Mouse (Mus musculus) neural tube, embryonic 15.5 days (tissue): ENCODE results near the gene Wdr64. TPM values are rescaled to one million over a fixed set of nuclear protein-coding genes. Genes with fewer than 3 reads are reported as not detected.
A peak's percentile ranks its signal among the peaks of the same experiment; 100 is the strongest.

Experiments used
- ATAC-seq: fragments of 200-750 bp; cut with Nextera tagmentation; 2 replicates; pipeline ENCODE4 v1.8.0; 2017; ENCODE audit warnings: mild to moderate bottlenecking, moderate TSS enrichment, moderate library complexity; ENCODE audit not compliant: low FRiP score
- H3K27ac ChIP-seq: fragments of 300-500 bp; sonication (generic); replicated peaks from 2 replicates; pipeline ENCODE4 v1.5.1; 2015; ENCODE audit warnings: mild to moderate bottlenecking, inconsistent platforms
- H3K27me3 ChIP-seq: fragments of 300-500 bp; sonication (generic); replicated peaks from 2 replicates; pipeline ENCODE4 v1.6.1; 2015; ENCODE audit warnings: inconsistent platforms
- H3K36me3 ChIP-seq: fragments of 300-500 bp; sonication (generic); 2 replicates; pipeline ENCODE4 v1.6.1; 2015; ENCODE audit warnings: inconsistent platforms
- H3K4me1 ChIP-seq: fragments of 300-500 bp; sonication (generic); 2 replicates; pipeline ENCODE4 v1.6.1; 2015; ENCODE audit warnings: inconsistent platforms
- H3K4me2 ChIP-seq: fragments of 300-500 bp; sonication (generic); 2 replicates; pipeline ENCODE4 v1.6.1; 2015; ENCODE audit warnings: inconsistent platforms, mild to moderate bottlenecking, moderate library complexity
- H3K4me3 ChIP-seq: fragments of 300-500 bp; sonication (generic); replicated peaks from 2 replicates; pipeline ENCODE4 v1.5.1; 2015; ENCODE audit warnings: mild to moderate bottlenecking, inconsistent platforms
- H3K9ac ChIP-seq: fragments of 300-500 bp; sonication (generic); replicated peaks from 2 replicates; pipeline ENCODE4 v1.6.1; 2015; ENCODE audit warnings: mild to moderate bottlenecking, inconsistent platforms
- H3K9me3 ChIP-seq: fragments of 300-500 bp; sonication (generic); replicated peaks from 2 replicates; pipeline ENCODE4 v1.6.1; 2016; ENCODE audit warnings: inconsistent platforms
- WGBS: fragments of 180-500 bp; shearing (Covaris S2); methylation state at CpG from one replicate; pipeline ENCODE4 v1.1.7; 2015; ENCODE audit warnings: mixed read lengths; 5-methylcytosine and 5-hydroxymethylcytosine counted together
- polyA plus RNA-seq: library from polyadenylated mRNA; unstranded; fragments of >200 nt; fragmentation: Nextera tagmentation; extraction: Ambion mirVana; gene quantifications from 2 replicates; pipeline ENCODE4 v1.2.1, GENCODE M21; 2015

The Wdr64 gene
- polyA plus RNA-seq: not detected in 2 replicates

GRCm38 (mm10) chr1:175698293-175698692 lies at the start of gene Wdr64:
TSS of gene Wdr64 (plus strand) at chr1:175698593.
- H3K4me2 ChIP-seq: no peak within 1 kb of the TSS
- no peaks in the 10 kb centered on the region for H3K4me1 ChIP-seq
- 86% methylated on average over 1 of the region's 1 CpGs for WGBS
- H3K27me3 ChIP-seq: no peaks in the 10 kb centered on the region
- ATAC-seq: no peak
- H3K9ac ChIP-seq: no peak within 1 kb of the TSS
- no peaks in the 10 kb centered on the region for H3K9me3 ChIP-seq
- no peak within 1 kb of the TSS for H3K27ac ChIP-seq
- H3K4me3 ChIP-seq: no peak within 1 kb of the TSS
- no peaks in the 10 kb centered on the region for H3K36me3 ChIP-seq

DNA sequence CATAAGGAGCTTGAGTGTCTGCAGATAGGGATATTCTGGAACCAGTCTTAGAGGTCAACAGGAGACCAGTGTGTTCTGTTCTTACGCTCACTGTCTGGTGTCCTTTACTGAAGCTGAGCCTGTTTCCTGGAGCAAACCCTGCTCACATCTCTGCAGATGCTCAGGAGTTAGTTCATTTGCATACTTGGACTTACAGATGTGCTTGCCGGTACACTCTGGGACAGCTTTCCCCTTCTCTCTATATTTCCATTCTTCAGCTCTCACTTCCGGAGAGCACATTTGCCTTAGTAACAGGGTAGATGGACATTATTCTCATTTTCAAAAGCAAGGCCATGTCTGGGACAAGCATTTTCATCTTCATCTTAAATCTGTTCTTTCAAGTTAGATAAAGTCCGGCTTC lies 49.8 kb upstream of the Wdr64 start:
- Histone ChIP-seq H3K27ac (no peak overlapping the region), H3K9ac (no peak overlapping the region), H3K36me3 (no peaks in the 10 kb centered on the region), H3K4me2 (no peak overlapping the region), H3K4me3 (no peak overlapping the region), H3K4me1 (no peaks in the 10 kb centered on the region), H3K9me3 (no peaks in the 10 kb centered on the region), H3K27me3 (no peaks in the 10 kb centered on the region)
- WGBS: 96% methylated on average over 4 of the region's 4 CpGs
- no peak for ATAC-seq

- Histone ChIP-seq H3K9ac (no peak overlapping the region), H3K36me3 (no peaks in the 10 kb centered on the region), H3K27me3 (no peaks in the 10 kb centered on the region), H3K9me3 (no peaks in the 10 kb centered on the region), H3K4me3 (no peak overlapping the region), H3K4me1 (no peaks in the 10 kb centered on the region), H3K4me2 (no peak overlapping the region), H3K27ac (no peak overlapping the region)
- ATAC-seq: no peak
- WGBS: 94% methylated on average over 4 of the region's 4 CpGs
Measured at GRCm38 (mm10) chr1:175659900-175660299, 38.5 kb upstream of the Wdr64 start.

DNA sequence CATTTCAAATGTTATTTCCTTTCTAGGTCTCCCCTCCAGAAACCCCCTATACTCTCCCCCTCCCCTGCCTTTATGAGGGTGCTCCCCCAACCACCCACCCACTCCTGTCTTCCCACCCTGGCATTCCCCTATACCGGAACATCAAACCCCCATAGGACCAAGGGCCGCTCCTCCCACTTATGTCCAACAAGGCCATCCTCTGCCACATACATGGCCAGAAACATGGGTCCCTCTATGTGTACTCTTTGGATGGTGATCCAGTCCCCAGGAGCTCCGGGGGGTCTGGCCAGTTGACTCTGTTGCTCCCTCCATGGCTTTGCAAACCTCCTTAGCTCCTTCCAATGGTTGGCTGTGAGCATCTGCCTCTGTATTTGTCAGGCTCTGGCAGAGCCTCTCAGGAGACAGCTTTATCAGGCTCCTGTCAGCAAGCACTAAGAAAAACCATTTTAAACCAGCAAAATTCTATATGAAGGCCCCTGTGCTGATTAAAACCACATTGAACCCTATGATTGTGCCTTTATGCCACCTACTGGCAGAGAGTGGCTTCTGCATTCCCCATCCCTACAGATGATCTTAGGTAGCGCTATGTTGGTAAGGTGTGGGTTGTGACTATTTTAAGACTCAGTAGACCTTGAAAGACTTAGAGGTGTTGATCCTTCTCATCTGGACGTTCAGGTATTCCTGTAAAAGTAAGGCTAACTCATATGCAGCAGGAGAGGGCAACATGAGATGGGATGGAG lies 29.6 kb upstream of the Wdr64 start:
- ATAC-seq: peak; percentile 72
- H3K4me1 ChIP-seq: no peaks in the 10 kb centered on the region
- WGBS: 81% methylated on average over 5 of the region's 5 CpGs
- H3K4me2 ChIP-seq: no peak overlapping the region
- H3K9me3 ChIP-seq: no peaks in the 10 kb centered on the region
- H3K9ac ChIP-seq: no peak overlapping the region
- no peak overlapping the region for H3K4me3 ChIP-seq
- no peaks in the 10 kb centered on the region for H3K36me3 ChIP-seq
- H3K27ac ChIP-seq: no peak overlapping the region
- H3K27me3 ChIP-seq: no peaks in the 10 kb centered on the region

DNA sequence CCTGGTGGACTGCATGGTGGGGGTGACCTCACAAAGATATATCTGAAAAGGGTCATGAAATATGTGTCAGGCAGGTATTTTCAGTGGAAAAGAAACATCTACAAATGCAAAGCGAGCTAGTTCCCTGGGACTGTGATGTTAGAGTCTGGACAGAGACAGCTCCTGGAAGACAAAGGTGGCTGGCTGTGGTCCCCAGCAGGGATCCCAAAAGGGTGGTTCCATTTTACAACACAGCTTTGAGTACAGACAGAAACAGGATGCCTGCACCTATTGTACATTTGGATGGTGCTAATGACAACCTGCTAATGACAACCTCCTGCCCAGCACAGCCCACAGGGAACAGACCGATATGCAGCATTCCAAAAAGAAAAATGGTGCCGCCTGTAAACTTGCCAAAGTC lies 28.9 kb upstream of the Wdr64 start:
- Histone ChIP-seq H3K4me2 (no peak overlapping the region), H3K27me3 (no peaks in the 10 kb centered on the region), H3K9me3 (no peaks in the 10 kb centered on the region), H3K9ac (no peak overlapping the region), H3K27ac (no peak overlapping the region), H3K4me1 (no peaks in the 10 kb centered on the region), H3K4me3 (no peak overlapping the region), H3K36me3 (no peaks in the 10 kb centered on the region)
- no peak for ATAC-seq
- WGBS: 81% methylated on average over 3 of the region's 3 CpGs

- H3K36me3 ChIP-seq: no peaks in the 10 kb centered on the region
- WGBS: 74% methylated on average over 7 of the region's 7 CpGs
- H3K4me2 ChIP-seq: no peak overlapping the region
- H3K4me3 ChIP-seq: no peak overlapping the region
- H3K9ac ChIP-seq: no peak overlapping the region
- H3K27me3 ChIP-seq: no peaks in the 10 kb centered on the region
- no peaks in the 10 kb centered on the region for H3K4me1 ChIP-seq
- H3K9me3 ChIP-seq: no peaks in the 10 kb centered on the region
- H3K27ac ChIP-seq: no peak overlapping the region
- ATAC-seq: no peak
Measured at GRCm38 (mm10) chr1:175670042-175670441, 28.4 kb upstream of the Wdr64 start.

DNA sequence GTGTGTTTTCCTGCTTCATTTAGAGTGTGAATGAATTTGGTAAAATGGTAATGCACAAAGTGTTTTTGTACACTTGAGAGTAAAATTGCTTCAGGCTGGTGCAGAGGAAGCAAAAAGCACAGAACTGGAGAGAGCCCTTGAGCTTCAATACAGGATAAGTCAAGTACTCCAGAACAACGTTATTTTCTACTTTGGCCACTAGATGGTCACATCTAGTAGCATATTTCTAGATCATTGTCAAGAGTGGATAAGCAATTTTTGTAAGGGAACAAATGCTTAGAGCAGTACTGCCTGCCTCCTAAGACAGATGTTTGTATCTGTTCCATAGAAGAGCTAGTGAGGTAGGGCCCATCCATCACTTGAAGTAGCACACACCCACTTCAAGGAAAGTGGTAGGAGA lies 26.8 kb upstream of the Wdr64 start:
- Histone ChIP-seq H3K27me3 (no peaks in the 10 kb centered on the region), H3K4me1 (no peaks in the 10 kb centered on the region), H3K36me3 (no peaks in the 10 kb centered on the region), H3K4me3 (no peak overlapping the region), H3K4me2 (no peak overlapping the region), H3K27ac (no peak overlapping the region), H3K9me3 (no peaks in the 10 kb centered on the region), H3K9ac (no peak overlapping the region)
- no peak for ATAC-seq
- WGBS: 27% methylated on average over 1 of the region's 1 CpGs

DNA sequence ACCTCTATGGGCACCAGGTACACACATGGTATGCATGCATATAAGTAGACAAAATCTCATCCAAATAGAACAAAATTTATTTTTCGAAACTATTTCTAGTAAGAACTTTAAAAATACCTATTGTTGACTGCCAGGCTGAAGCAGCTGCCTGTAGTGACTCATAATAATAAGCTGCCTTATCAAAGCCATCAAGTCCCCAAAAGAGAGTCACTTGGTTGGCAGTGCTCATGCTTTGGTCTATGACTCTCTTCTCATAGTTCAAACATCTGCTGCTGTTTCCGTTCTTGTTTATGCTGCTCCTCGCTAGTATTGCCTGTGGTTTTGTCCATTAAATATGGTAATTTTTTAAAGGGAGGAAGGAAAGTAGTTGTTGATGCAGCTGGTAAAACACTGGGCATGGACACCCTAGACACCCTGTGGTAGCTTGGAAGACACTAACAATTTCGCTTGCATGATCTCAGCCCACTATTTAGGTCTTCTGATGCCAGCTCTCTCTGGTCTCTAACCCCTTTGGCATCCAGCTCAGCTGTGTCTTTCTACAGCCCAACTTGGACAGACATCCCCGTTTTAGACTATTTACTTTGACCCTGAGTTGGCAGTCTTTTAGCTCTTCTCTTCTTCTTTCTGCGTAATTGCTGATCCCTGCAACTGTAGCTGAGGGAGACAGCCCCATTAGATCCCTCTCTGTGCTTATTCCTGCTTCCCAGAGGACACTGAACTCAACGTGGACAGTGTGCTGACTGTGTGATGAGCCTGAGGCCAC lies 24.6 kb upstream of the Wdr64 start:
- no peaks in the 10 kb centered on the region for H3K9me3 ChIP-seq
- 83% methylated on average over 7 of the region's 7 CpGs for WGBS
- H3K4me2 ChIP-seq: no peak overlapping the region
- no peaks in the 10 kb centered on the region for H3K27me3 ChIP-seq
- no peak overlapping the region for H3K27ac ChIP-seq
- H3K9ac ChIP-seq: no peak overlapping the region
- no peak overlapping the region for H3K4me3 ChIP-seq
- H3K4me1 ChIP-seq: no peaks in the 10 kb centered on the region
- ATAC-seq: no peak
- H3K36me3 ChIP-seq: no peaks in the 10 kb centered on the region

DNA sequence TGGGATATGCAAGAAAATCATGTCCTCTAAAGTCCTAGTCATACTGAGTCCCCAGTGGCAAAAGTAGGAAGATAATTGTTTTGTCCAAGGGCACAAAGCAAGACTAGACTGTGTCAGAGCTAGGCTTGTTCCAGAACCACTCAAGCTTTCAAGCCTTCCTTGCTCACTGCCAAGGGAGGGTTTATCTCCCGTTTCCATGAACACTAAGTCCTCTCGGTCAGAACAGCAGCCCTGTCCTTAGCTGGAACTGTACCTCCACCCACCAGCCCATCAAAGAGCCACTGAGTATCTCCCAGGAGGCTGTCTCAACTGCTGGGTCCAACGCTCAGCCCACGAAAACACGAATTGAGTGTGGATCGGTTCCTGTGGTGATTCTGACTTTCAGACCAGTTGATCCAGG lies 23.3 kb upstream of the Wdr64 start:
- Histone ChIP-seq H3K27me3 (no peaks in the 10 kb centered on the region), H3K9ac (no peak overlapping the region), H3K4me2 (no peak overlapping the region), H3K27ac (no peak overlapping the region), H3K4me1 (no peaks in the 10 kb centered on the region), H3K36me3 (no peaks in the 10 kb centered on the region), H3K9me3 (no peaks in the 10 kb centered on the region), H3K4me3 (no peak overlapping the region)
- no peak for ATAC-seq
- 87% methylated on average over 6 of the region's 6 CpGs for WGBS

DNA sequence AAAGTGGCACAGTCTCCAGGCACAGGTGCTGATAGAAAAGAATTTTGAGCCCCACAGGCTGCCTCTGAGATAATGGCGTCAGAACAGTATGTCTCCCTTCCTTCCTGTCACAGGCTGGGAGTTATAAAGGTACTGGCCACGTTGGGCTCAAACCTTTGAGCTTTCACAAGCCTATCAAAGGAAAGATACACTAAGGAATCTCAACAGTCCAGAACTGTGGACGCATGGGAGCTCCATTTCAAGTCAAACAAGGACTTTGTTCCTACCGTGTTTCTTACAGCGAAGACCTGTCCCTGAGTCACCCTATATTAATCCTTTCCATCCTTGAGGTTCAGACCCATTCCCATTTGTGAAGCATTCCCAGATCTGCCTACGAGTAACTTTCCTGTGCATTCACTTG lies 20.9 kb upstream of the Wdr64 start:
- Histone ChIP-seq H3K4me2 (no peak overlapping the region), H3K27ac (no peak overlapping the region), H3K4me3 (no peak overlapping the region), H3K36me3 (no peaks in the 10 kb centered on the region), H3K4me1 (no peaks in the 10 kb centered on the region), H3K9ac (no peak overlapping the region), H3K27me3 (no peaks in the 10 kb centered on the region), H3K9me3 (no peaks in the 10 kb centered on the region)
- no peak for ATAC-seq
- WGBS: 87% methylated on average over 6 of the region's 6 CpGs

DNA sequence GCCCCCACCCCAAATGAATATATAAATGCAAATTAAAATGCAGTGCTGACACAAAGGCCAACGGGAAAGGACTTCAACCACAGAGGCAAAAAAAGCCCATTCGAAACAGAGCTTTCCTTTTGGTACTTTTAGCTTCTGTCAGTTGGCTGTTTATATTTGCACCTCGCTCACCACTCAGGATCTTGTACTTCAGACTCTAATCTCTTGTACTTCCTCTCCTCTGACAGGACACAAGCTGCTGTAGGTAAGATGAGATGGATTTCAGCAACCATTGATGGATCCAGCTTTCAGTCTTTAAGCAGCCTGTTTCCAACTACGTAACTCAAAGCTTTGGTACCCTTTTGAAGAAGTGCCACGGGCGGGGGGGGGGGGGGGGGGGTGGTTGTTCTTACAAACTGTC lies 17.4 kb upstream of the Wdr64 start:
- Histone ChIP-seq H3K27me3 (no peaks in the 10 kb centered on the region), H3K27ac (no peak overlapping the region), H3K4me3 (no peak overlapping the region), H3K9me3 (no peaks in the 10 kb centered on the region), H3K9ac (no peak overlapping the region), H3K36me3 (0 out of 2 replicates have a peak, but pooled peaks cover under 1% of the 10 kb centered on the region), H3K4me1 (no peaks in the 10 kb centered on the region), H3K4me2 (no peak overlapping the region)
- no peak for ATAC-seq
- WGBS: 92% methylated on average over 6 of the region's 6 CpGs

GRCm38 (mm10) chr1:175691686-175692245 lies 6.6 kb upstream of the Wdr64 start:
- Histone ChIP-seq H3K9me3 (no peaks in the 10 kb centered on the region), H3K9ac (peak overlapping the region; percentile 63), H3K4me1 (peaks cover 22% of the 10 kb centered on the region), H3K4me3 (peak overlapping the region; percentile 75), H3K27ac (peak overlapping the region; percentile 90), H3K27me3 (no peaks in the 10 kb centered on the region), H3K4me2 (peak overlapping the region; percentile 93), H3K36me3 (peaks cover 13% of the 10 kb centered on the region)
- WGBS: under 1% methylated on average over 22 of the region's 22 CpGs
- no peak for ATAC-seq
